Mouse (Mus musculus) left cerebral cortex, adult 9 months (tissue): ENCODE results near the gene Arfgap3.

Experiments
- DNase-seq, 2 experiments: peaks; one replicate each; pipeline ENCODE4 v3.0.0; 2022; ENCODE audit warnings: low spot score in 2 of 2

The Arfgap3 gene

GRCm38 (mm10) chr15:83254372-83255070, 95.5 kb downstream of the Arfgap3 start:
- DNase-seq, result no peak

- DNase-seq, result no peak
Measured at GRCm38 (mm10) chr15:83252060-83252459, 98.0 kb downstream of the Arfgap3 start.

- DNase-seq, result no peak
Measured at GRCm38 (mm10) chr15:83251176-83252004, 98.7 kb downstream of the Arfgap3 start, which contains the start of gene A4galt. Gene A4galt, minus strand, starts transcription at chr15:83251774.

- DNase-seq, result no peak
Measured at GRCm38 (mm10) chr15:83250651-83251175, 99.3 kb downstream of the Arfgap3 start.
